8 mouse cellular contexts compared by ENCODE assay signal in genomic region chr8:113634161-113634560, GRCm38 (mm10). TPM values are rescaled to one million over a fixed set of nuclear protein-coding genes. Genes with fewer than 3 reads are reported as not detected.
DNase-seq lines count a peak whose midpoint lies in the region; ATAC-seq and TF ChIP-seq lines count a peak whose summit lies in the region.

No protein-coding gene starts in this region.

- peak overlapping the region; percentile 92; the same call in 1 of the 2 replicates for H3K4me3 ChIP-seq in heart, adult 2 months
- H3K4me3 ChIP-seq in ES-E14 (ENCODE audit: insufficient read depth in 1 of 2, low read depth in 1 of 2, low read length in 2 of 2, poor library complexity in 1 of 2, severe bottlenecking in 1 of 2), result peak overlapping the region in 1 of 2 experiments; percentile 97; a peak in 2 of 4 replicates
- peak overlapping the region; percentile 78 for H3K4me3 ChIP-seq in forebrain, postnatal 0 days (ENCODE audit: low read depth, low read length)
- peak overlapping the region; percentile 98; the same call in 1 of the 2 replicates for H3K4me3 ChIP-seq in macrophage (ENCODE audit: inconsistent target)

- no peak overlapping the region for H3K9ac ChIP-seq in heart, adult 2 months (ENCODE audit: low read depth, low read length)
- peak overlapping the region; percentile 35; the same call in 1 of the 2 replicates for H3K9ac ChIP-seq in ES-E14 (ENCODE audit: insufficient read depth, low read depth, low read length, poor library complexity, severe bottlenecking)
- H3K9ac ChIP-seq in forebrain, postnatal 0 days, result peak overlapping the region; percentile 62

- TF ChIP-seq POLR2A in heart, adult 2 months (IDR thresholded peaks at IDR 0.05; ENCODE audit: insufficient read depth, low read depth, low read length), result no peak

- H3K27ac ChIP-seq in heart, adult 2 months, result peak overlapping the region; percentile 98; the same call in 1 of the 2 replicates
- H3K27ac ChIP-seq in ES-E14 (ENCODE audit: insufficient read depth, low read depth, low read length, poor library complexity, severe bottlenecking) (no peak overlapping the region), macrophage (no peak overlapping the region)
- H3K27ac ChIP-seq in forebrain, postnatal 0 days (ENCODE audit: low read depth, low read length), result peak overlapping the region; percentile 94; the same call in 1 of the 2 replicates

- in situ Hi-C loops in ES-E14 (cut with MboI; ENCODE audit: low sequenced_read_pairs in 2 of 2, unreplicated experiment in 2 of 2), result no loop called here

- 21% methylated on average over 12 of the region's 12 CpGs for WGBS in heart, adult 2 months
- 26% methylated on average over 12 of the region's 12 CpGs for whole genome bisulfite sequencing in forebrain, postnatal 0 days
- 28% methylated on average over 12 of the region's 12 CpGs for WGBS in macrophage (ENCODE audit: missing documents)

- intact Hi-C loops in heart, adult 2 months (cut with DNase I), result loop anchor here (5.0 to 10.0 kb wide), 4 partner anchors 522 to 1587 kb away; partner anchors contain the start of gene Wwox

- DNase-seq in heart, adult 2 months, result no peak
- no peak for DNase-seq in heart, adult 18-20 months
- no peak for DNase-seq in ES-E14 (ENCODE audit: low read depth, low spot score)
- no peak for DNase-seq in forebrain, postnatal 0 days
- DNase-seq in spleen, adult 12 weeks (ENCODE audit: low spot score), result no peak
- DNase-seq in adrenal gland, postnatal 14 days, result no peak
- DNase-seq in retina, embryonic 14.5 days (ENCODE audit: low spot score), result no peak

- no peaks in the 10 kb centered on the region for H3K79me2 ChIP-seq in heart, adult 2 months (replicated peaks; ENCODE audit: control insufficient read depth, insufficient read depth, low read length)
- H3K79me2 ChIP-seq in macrophage (ENCODE audit: inconsistent target), result peaks cover 24% of the 10 kb centered on the region

- H3K36me3 ChIP-seq in heart, adult 2 months (ENCODE audit: control insufficient read depth, insufficient read depth, low read length), result no peaks in the 10 kb centered on the region
- 0 out of 2 replicates have a peak, but pooled peaks cover 2% of the 10 kb centered on the region for H3K36me3 ChIP-seq in ES-E14 (ENCODE audit: control insufficient read depth, insufficient read depth, low read length, poor library complexity, severe bottlenecking)
- H3K36me3 ChIP-seq in forebrain, postnatal 0 days (ENCODE audit: insufficient read depth), result peaks cover 14% of the 10 kb centered on the region
- 0 out of 2 replicates have a peak, but pooled peaks cover 3% of the 10 kb centered on the region for H3K36me3 ChIP-seq in macrophage (ENCODE audit: inconsistent target)

- H3K4me1 ChIP-seq in heart, adult 2 months (ENCODE audit: control insufficient read depth, insufficient read depth, low read length), result 0 out of 2 replicates have a peak, but pooled peaks cover 2% of the 10 kb centered on the region
- peaks cover 0 to 2% of the 10 kb centered on the region in 2 experiments; a peak in 1 of 4 replicates for H3K4me1 ChIP-seq in ES-E14 (ENCODE audit: control insufficient read depth in 2 of 2, insufficient read depth in 2 of 2, low read length in 2 of 2, poor library complexity in 1 of 2)
- H3K4me1 ChIP-seq in forebrain, postnatal 0 days (ENCODE audit: insufficient read depth), result no peaks in the 10 kb centered on the region

- ATAC-seq in forebrain, postnatal 0 days, result no peak

- no peaks in the 10 kb centered on the region for H3K27me3 ChIP-seq in heart, adult 2 months (ENCODE audit: control insufficient read depth, insufficient read depth, low read length)
- no peaks in the 10 kb centered on the region for H3K27me3 ChIP-seq in forebrain, postnatal 0 days (ENCODE audit: insufficient read depth, low read length)

- H3K4me2 ChIP-seq in forebrain, postnatal 0 days (ENCODE audit: low read depth), result peak overlapping the region; percentile 96

- TF ChIP-seq CTCF in heart, adult 2 months (IDR thresholded peaks at IDR 0.05), result no peak
- no peak for TF ChIP-seq CTCF in forebrain, postnatal 0 days (IDR thresholded peaks at IDR 0.05; ENCODE audit: low read depth)

- no peak for TF ChIP-seq EP300 in heart, adult 2 months (IDR thresholded peaks at IDR 0.05; ENCODE audit: insufficient read depth, low read depth, low read length)

- no peaks in the 10 kb centered on the region for H3K9me3 ChIP-seq in ES-E14 (ENCODE audit: control insufficient read depth, insufficient read depth, low read depth, low read length)
- H3K9me3 ChIP-seq in forebrain, postnatal 0 days (ENCODE audit: low read length), result no peaks in the 10 kb centered on the region

TF ChIP-seq in ES-E14, 5 proteins besides CTCF, POLR2A, EP300 and RAD21:
- TF ChIP-seq CHD2 (IDR thresholded peaks at IDR 0.05; ENCODE audit: low read depth, low read length) (no peak), ZC3H11A (IDR thresholded peaks at IDR 0.05; ENCODE audit: borderline replicate concordance, low read depth, low read length) (no peak), ZNF384 (IDR thresholded peaks at IDR 0.05; ENCODE audit: low read depth, low read length) (no peak), MAFK (IDR thresholded peaks at IDR 0.05; ENCODE audit: insufficient read depth, low read depth, low read length) (no peak), HCFC1 (IDR thresholded peaks at IDR 0.05; ENCODE audit: borderline replicate concordance, insufficient read depth, low read length) (no peak)
TF ChIP-seq in ES-E14: peak in this region for 0.

RNA-seq across cellular contexts. Expression of gene Mon1b, which starts 1.2 kb away (rescaled TPM):
- 1 to 10 TPM; 6.2 to 6.6 TPM for total RNA-seq in heart, adult 2 months (2021)
- 2.7 and 3.3 TPM in 2 replicates for polyA plus RNA-seq in heart, adult 2 months (2012; rRNA removed)
- 1 to 10 TPM; 6.0 to 6.7 TPM for total RNA-seq in heart, adult 18-20 months (2021)
- total RNA-seq in ES-E14 (2012; rRNA removed), result 4.6 and 5.3 TPM in 2 replicates
- 20.1 and 23.7 TPM in 2 replicates for total RNA-seq in forebrain, postnatal 0 days (2014; rRNA removed)
- 9.2 and 10.4 TPM in 2 replicates for polyA plus RNA-seq in forebrain, postnatal 0 days (2015; fragmentation: Nextera tagmentation; extraction: Ambion mirVana)
- total RNA-seq in macrophage (2018; cell fraction: chromatin; rRNA removed), result 10 to 100 TPM in 23 of 26 experiments, 1 to 10 TPM in 3; 8.1 to 18.4 (median 11.9) TPM
- total RNA-seq in macrophage (2018; cell fraction: cytosol; rRNA removed), result 10 to 100 TPM; 15.5 to 22.6 (median 18.8) TPM
- 10 to 100 TPM; 14.4 to 29.2 (median 20.0) TPM for total RNA-seq in macrophage (2018; cell fraction: nucleus; rRNA removed)
- 10.8 to 16.2 TPM (median 15.6 TPM) in 3 replicates for polyA plus RNA-seq in macrophage (2018)
- 15.6 and 15.9 TPM in 2 replicates for total RNA-seq in adrenal gland, postnatal 14 days (2021)

RNA-seq across cellular contexts. Expression of gene Syce1l, which starts 8.9 kb away (rescaled TPM):
- total RNA-seq in heart, adult 2 months (2021), result not detected
- not detected in 2 replicates for polyA plus RNA-seq in heart, adult 2 months (2012; rRNA removed)
- total RNA-seq in heart, adult 18-20 months (2021), result not detected
- total RNA-seq in ES-E14 (2012; rRNA removed), result not detected in 2 replicates
- total RNA-seq in forebrain, postnatal 0 days (2014; rRNA removed), result 0.77 TPM in 1 of 2 replicates, not detected in the other
- 0.26 TPM in 1 of 2 replicates, not detected in the other for polyA plus RNA-seq in forebrain, postnatal 0 days (2015; fragmentation: Nextera tagmentation; extraction: Ambion mirVana)
- 1 to 10 TPM in 3 of 26 experiments, not detected in 23; 1.4 to 1.8 (median 1.5) TPM for total RNA-seq in macrophage (2018; cell fraction: chromatin; rRNA removed)
- not detected for total RNA-seq in macrophage (2018; cell fraction: cytosol; rRNA removed)
- not detected for total RNA-seq in macrophage (2018; cell fraction: nucleus; rRNA removed)
- not detected in 3 replicates for polyA plus RNA-seq in macrophage (2018)
- total RNA-seq in adrenal gland, postnatal 14 days (2021), result not detected in 2 replicates

Comparison
In these comparisons a context has a peak if more than half of its experiments do, and no peak if none do; other contexts are left out.
1. H3K27ac ChIP-seq: peak in heart, adult 2 months (single experiment) and forebrain, postnatal 0 days (single experiment); none in ES-E14 (single experiment) and macrophage (single experiment).